Mouse (Mus musculus): ENCODE data around the gene Mark1. TPM values are rescaled to one million over a fixed set of nuclear protein-coding genes. Genes with fewer than 3 reads are reported as not detected.

Gene Mark1
- 10 to 100 TPM; 73.2 to 89.2 (median 79.5) TPM for total RNA-seq (2022)

- peak in 1 of 2 experiments; percentile 24 for DNase-seq (ENCODE audit: low spot score in 2 of 2)
These were observed at the start of gene Mark1 for GRCm38 (mm10) chr1:184999071-184999750. Gene Mark1 (minus strand): TSS chr1:184999570.

- no peak for DNase-seq (ENCODE audit: low spot score in 2 of 2)
These were observed 48.3 kb upstream of the Mark1 start for GRCm38 (mm10) chr1:185047516-185048247.

- no peak for DNase-seq (ENCODE audit: low spot score in 2 of 2)
These were observed 47.1 kb upstream of the Mark1 start for GRCm38 (mm10) chr1:185046513-185046912.

GRCm38 (mm10) chr1:185038183-185038686, 38.9 kb upstream of the Mark1 start:
- no peak for DNase-seq (ENCODE audit: low spot score in 2 of 2)

GRCm38 (mm10) chr1:185030565-185030964, 31.2 kb upstream of the Mark1 start:
- no peak for DNase-seq (ENCODE audit: low spot score in 2 of 2)

- DNase-seq (ENCODE audit: low spot score in 2 of 2) = no peak
These were observed 21.2 kb upstream of the Mark1 start for GRCm38 (mm10) chr1:185020429-185021168.

GRCm38 (mm10) chr1:185012566-185012965, 13.2 kb upstream of the Mark1 start:
- DNase-seq (ENCODE audit: low spot score in 2 of 2) = no peak

GRCm38 (mm10) chr1:185007066-185007465, 7.7 kb upstream of the Mark1 start:
- DNase-seq (ENCODE audit: low spot score in 2 of 2) = no peak

GRCm38 (mm10) chr1:184999780-185000599, 620 bp upstream of the Mark1 start:
- peak; percentile 54 to 63 for DNase-seq (ENCODE audit: low spot score in 2 of 2)

- DNase-seq (ENCODE audit: low spot score in 2 of 2) = no peak
These were observed 739 bp downstream of the Mark1 start for GRCm38 (mm10) chr1:184998631-184999030.

GRCm38 (mm10) chr1:184998161-184998560, 1.2 kb downstream of the Mark1 start:
- no peak for DNase-seq (ENCODE audit: low spot score in 2 of 2)

- no peak for DNase-seq (ENCODE audit: low spot score in 2 of 2)
These were observed 1.9 kb downstream of the Mark1 start for GRCm38 (mm10) chr1:184997466-184997865.

- DNase-seq (ENCODE audit: low spot score in 2 of 2) = no peak
These were observed 4.0 kb downstream of the Mark1 start for GRCm38 (mm10) chr1:184995335-184995734.

- DNase-seq (ENCODE audit: low spot score in 2 of 2) = no peak
These were observed 8.2 kb downstream of the Mark1 start for GRCm38 (mm10) chr1:184991191-184991590.

- DNase-seq (ENCODE audit: low spot score in 2 of 2) = no peak
These were observed 12.6 kb downstream of the Mark1 start for GRCm38 (mm10) chr1:184986748-184987147.

- no peak for DNase-seq (ENCODE audit: low spot score in 2 of 2)
These were observed 14.6 kb downstream of the Mark1 start for GRCm38 (mm10) chr1:184984723-184985122.

GRCm38 (mm10) chr1:184983751-184984150, 15.6 kb downstream of the Mark1 start:
- DNase-seq (ENCODE audit: low spot score in 2 of 2) = no peak

GRCm38 (mm10) chr1:184972214-184972776, 27.1 kb downstream of the Mark1 start:
- no peak for DNase-seq (ENCODE audit: low spot score in 2 of 2)

GRCm38 (mm10) chr1:184969374-184969773, 30.0 kb downstream of the Mark1 start:
- no peak for DNase-seq (ENCODE audit: low spot score in 2 of 2)

GRCm38 (mm10) chr1:184965682-184966360, 33.5 kb downstream of the Mark1 start:
- no peak for DNase-seq (ENCODE audit: low spot score in 2 of 2)

All from left cerebral cortex, adult 8-10 months (tissue).